Mouse (Mus musculus) lung, adult 2 months (tissue): ENCODE measurements around the gene Pi16.

Source experiments
- CTCF ChIP-seq: fragments of 200-500 bp; IDR thresholded peaks from 2 replicates; pipeline ENCODE4 v1.5.1; 2011; ENCODE audit warnings: mild to moderate bottlenecking, low read length, control low read depth; ENCODE audit not compliant: insufficient read depth
- POLR2A ChIP-seq: fragments of 200-500 bp; IDR thresholded peaks from 2 replicates; pipeline ENCODE4 v1.6.1; 2011; ENCODE audit warnings: low read depth, mild to moderate bottlenecking, control low read depth, low read length, borderline replicate concordance; ENCODE audit errors: extremely low read depth

GRCm38 (mm10) chr17:29297321-29297720, 20.2 kb upstream of the Pi16 start:
- TF ChIP-seq POLR2A (no peak), CTCF (no peak)
